Mouse (Mus musculus) monocyte, adult 59 days (primary cell): ENCODE data around the gene Olfr552. TPM values are rescaled to one million over a fixed set of nuclear protein-coding genes. Genes with fewer than 3 reads are reported as not detected.

Experiments
- total RNA-seq, 2 experiments: library from RNA; stranded (reverse); gene quantifications; one replicate each; pipeline ENCODE4 v1.2.4; 2023

The Olfr552 gene
- total RNA-seq, result not detected

GRCm38 (mm10) chr7:102597378-102598031 is at the start of gene Olfr552:
TSS of gene Olfr552 (plus strand) at chr7:102597770.

GRCm38 (mm10) chr7:102549570-102549969 is 48.0 kb upstream of the Olfr552 start, which contains the start of gene Olfr549:
TSS of gene Olfr549 (plus strand) at chr7:102549870.

GRCm38 (mm10) chr7:102564999-102565997 is 32.3 kb upstream of the Olfr552 start, which contains the start of gene Trim21:
TSS of gene Trim21 (minus strand) at chr7:102565486.

GRCm38 (mm10) chr7:102571142-102571541 is 26.4 kb upstream of the Olfr552 start, which contains the start of gene Olfr550:
TSS of gene Olfr550 (plus strand) at chr7:102571442.

GRCm38 (mm10) chr7:102591786-102592185 is 5.8 kb upstream of the Olfr552 start, which contains the start of gene Olfr551:
TSS of gene Olfr551 (minus strand) at chr7:102591886.

GRCm38 (mm10) chr7:102618118-102618517 is 20.5 kb downstream of the Olfr552 start, which contains the start of gene Olfr553:
TSS of gene Olfr553 (minus strand) at chr7:102618218.

GRCm38 (mm10) chr7:102638132-102638531 is 40.6 kb downstream of the Olfr552 start, which contains the start of gene Olfr554:
TSS of gene Olfr554 (plus strand) at chr7:102638432.

Other genes starting within 250 kb of the Olfr552 start
- gene Rrm1, start 156.1 kb upstream of the Olfr552 start, total RNA-seq, result 10 to 100 TPM; 12.5 to 12.7 TPM
- not detected for gene Olfr543, start 116.1 kb upstream of the Olfr552 start, total RNA-seq
- not detected for gene Olfr544, start 109.5 kb upstream of the Olfr552 start, total RNA-seq
- gene Olfr545, start 98.2 kb upstream of the Olfr552 start, total RNA-seq, result not detected
- gene Olfr547, start 63.0 kb upstream of the Olfr552 start, total RNA-seq, result not detected
- not detected for gene Olfr548-ps1, start 56.9 kb upstream of the Olfr552 start, total RNA-seq
- gene Olfr549, start 47.9 kb upstream of the Olfr552 start, total RNA-seq, result not detected
- 10 to 100 TPM; 19.9 to 20.8 TPM for gene Trim21, start 32.3 kb upstream of the Olfr552 start, total RNA-seq
- not detected for gene Olfr550, start 26.3 kb upstream of the Olfr552 start, total RNA-seq
- not detected for gene Olfr551, start 5.9 kb upstream of the Olfr552 start, total RNA-seq
- gene Olfr553, start 20.4 kb downstream of the Olfr552 start, total RNA-seq, result not detected
- gene Olfr554, start 40.7 kb downstream of the Olfr552 start, total RNA-seq, result not detected
- gene Olfr555, start 61.1 kb downstream of the Olfr552 start, total RNA-seq, result not detected
- gene Olfr556, start 67.1 kb downstream of the Olfr552 start, total RNA-seq, result not detected
- gene Trim68, start 89.6 kb downstream of the Olfr552 start, total RNA-seq, result 1 to 10 TPM; 3.9 to 5.2 TPM
- not detected for gene Olfr557, start 98.1 kb downstream of the Olfr552 start, total RNA-seq
- not detected for gene Olfr558, start 104.4 kb downstream of the Olfr552 start, total RNA-seq
- not detected for gene Olfr33, start 121.3 kb downstream of the Olfr552 start, total RNA-seq
- not detected for gene Olfr559, start 129.7 kb downstream of the Olfr552 start, total RNA-seq
- not detected for gene Olfr560, start 161.6 kb downstream of the Olfr552 start, total RNA-seq
- not detected for gene Olfr78, start 161.7 kb downstream of the Olfr552 start, total RNA-seq
- not detected for gene Olfr561, start 173.5 kb downstream of the Olfr552 start, total RNA-seq
- not detected for gene Olfr564, start 205.7 kb downstream of the Olfr552 start, total RNA-seq